Mouse (Mus musculus): ENCODE results near the gene Dmd. TPM values are rescaled to one million over a fixed set of nuclear protein-coding genes. Genes with fewer than 3 reads are reported as not detected.

Gene Dmd
- total RNA-seq, 1 experiment = 34.2 TPM

DNA sequence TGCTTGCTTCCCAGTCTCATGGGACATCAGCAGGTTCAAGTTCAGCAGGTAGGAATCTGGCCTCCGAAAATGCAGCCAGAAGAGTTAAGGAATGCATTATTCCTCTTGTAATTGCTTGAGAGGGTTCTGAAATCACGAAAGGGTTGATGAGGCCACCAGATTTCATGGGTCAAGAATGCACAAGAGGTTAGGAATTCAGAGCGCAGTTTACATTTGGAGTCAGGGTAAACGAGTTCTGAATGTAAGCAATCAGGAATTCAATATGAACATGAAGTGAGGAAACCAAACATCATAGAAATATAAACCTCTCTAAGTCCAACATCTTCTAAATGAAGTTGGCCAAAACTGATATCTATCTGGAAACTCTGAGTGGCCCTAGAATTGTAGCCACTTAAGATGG, 1924.4 kb downstream of the Dmd start:
- TF ChIP-seq CHD2 (IDR thresholded peaks at IDR 0.05; ENCODE audit: low read depth, low read length) (no peak), ZNF384 (IDR thresholded peaks at IDR 0.05; ENCODE audit: low read depth, low read length) (no peak), HCFC1 (IDR thresholded peaks at IDR 0.05; ENCODE audit: borderline replicate concordance, insufficient read depth, low read length) (no peak), ZC3H11A (IDR thresholded peaks at IDR 0.05; ENCODE audit: borderline replicate concordance, low read depth, low read length) (no peak), MAFK (IDR thresholded peaks at IDR 0.05; ENCODE audit: insufficient read depth, low read depth, low read length) (no peak)
- DNase-seq (ENCODE audit: low read depth, low spot score) = no peak
- in situ Hi-C loops (cut with MboI; ENCODE audit: low sequenced_read_pairs in 2 of 2, unreplicated experiment in 2 of 2) = no loop called here
- H3K9me3 ChIP-seq (ENCODE audit: control insufficient read depth, insufficient read depth, low read depth, low read length) = no peaks in the 10 kb centered on the region
- no peaks in the 10 kb centered on the region for H3K4me1 ChIP-seq (ENCODE audit: control insufficient read depth in 2 of 2, insufficient read depth in 2 of 2, low read length in 2 of 2, poor library complexity in 1 of 2)
- H3K9ac ChIP-seq (ENCODE audit: insufficient read depth, low read depth, low read length, poor library complexity, severe bottlenecking) = no peak overlapping the region
- H3K36me3 ChIP-seq (ENCODE audit: control insufficient read depth, insufficient read depth, low read length, poor library complexity, severe bottlenecking) = no peaks in the 10 kb centered on the region
- no peak overlapping the region for H3K4me3 ChIP-seq (ENCODE audit: insufficient read depth in 1 of 2, low read depth in 1 of 2, low read length in 2 of 2, poor library complexity in 1 of 2, severe bottlenecking in 1 of 2)
- no peak overlapping the region for H3K27ac ChIP-seq (ENCODE audit: insufficient read depth, low read depth, low read length, poor library complexity, severe bottlenecking)

DNA sequence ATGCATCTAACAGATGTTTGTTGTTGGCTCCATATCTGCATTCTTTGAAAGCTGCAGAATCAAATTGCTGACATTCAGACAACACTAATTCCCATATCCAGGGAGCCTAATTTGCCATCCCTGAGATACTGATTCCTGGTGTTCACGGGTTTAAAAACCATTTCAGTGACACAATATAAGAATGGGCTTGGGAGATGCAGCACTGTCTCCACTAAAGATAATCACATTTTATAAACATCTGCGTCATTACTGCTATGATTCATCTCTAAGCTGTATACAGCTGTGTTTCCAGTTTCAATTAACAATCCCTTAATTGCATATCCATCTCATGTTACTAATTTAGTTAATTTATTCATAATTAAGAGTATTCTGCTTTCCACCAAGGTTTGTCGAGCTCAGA, 1929.5 kb downstream of the Dmd start:
- TF ChIP-seq ZNF384 (IDR thresholded peaks at IDR 0.05; ENCODE audit: low read depth, low read length) (no peak), MAFK (IDR thresholded peaks at IDR 0.05; ENCODE audit: insufficient read depth, low read depth, low read length) (no peak), ZC3H11A (IDR thresholded peaks at IDR 0.05; ENCODE audit: borderline replicate concordance, low read depth, low read length) (no peak), CHD2 (IDR thresholded peaks at IDR 0.05; ENCODE audit: low read depth, low read length) (no peak), HCFC1 (IDR thresholded peaks at IDR 0.05; ENCODE audit: borderline replicate concordance, insufficient read depth, low read length) (no peak)
- in situ Hi-C loops (cut with MboI; ENCODE audit: low sequenced_read_pairs in 2 of 2, unreplicated experiment in 2 of 2) = no loop called here
- Histone ChIP-seq H3K36me3 (ENCODE audit: control insufficient read depth, insufficient read depth, low read length, poor library complexity, severe bottlenecking) (no peaks in the 10 kb centered on the region), H3K9me3 (ENCODE audit: control insufficient read depth, insufficient read depth, low read depth, low read length) (no peaks in the 10 kb centered on the region), H3K4me3 (ENCODE audit: insufficient read depth in 1 of 2, low read depth in 1 of 2, low read length in 2 of 2, poor library complexity in 1 of 2, severe bottlenecking in 1 of 2) (no peak overlapping the region), H3K9ac (ENCODE audit: insufficient read depth, low read depth, low read length, poor library complexity, severe bottlenecking) (no peak overlapping the region), H3K27ac (ENCODE audit: insufficient read depth, low read depth, low read length, poor library complexity, severe bottlenecking) (no peak overlapping the region), H3K4me1 (ENCODE audit: control insufficient read depth in 2 of 2, insufficient read depth in 2 of 2, low read length in 2 of 2, poor library complexity in 1 of 2) (no peaks in the 10 kb centered on the region)
- DNase-seq (ENCODE audit: low read depth, low spot score) = no peak

DNA sequence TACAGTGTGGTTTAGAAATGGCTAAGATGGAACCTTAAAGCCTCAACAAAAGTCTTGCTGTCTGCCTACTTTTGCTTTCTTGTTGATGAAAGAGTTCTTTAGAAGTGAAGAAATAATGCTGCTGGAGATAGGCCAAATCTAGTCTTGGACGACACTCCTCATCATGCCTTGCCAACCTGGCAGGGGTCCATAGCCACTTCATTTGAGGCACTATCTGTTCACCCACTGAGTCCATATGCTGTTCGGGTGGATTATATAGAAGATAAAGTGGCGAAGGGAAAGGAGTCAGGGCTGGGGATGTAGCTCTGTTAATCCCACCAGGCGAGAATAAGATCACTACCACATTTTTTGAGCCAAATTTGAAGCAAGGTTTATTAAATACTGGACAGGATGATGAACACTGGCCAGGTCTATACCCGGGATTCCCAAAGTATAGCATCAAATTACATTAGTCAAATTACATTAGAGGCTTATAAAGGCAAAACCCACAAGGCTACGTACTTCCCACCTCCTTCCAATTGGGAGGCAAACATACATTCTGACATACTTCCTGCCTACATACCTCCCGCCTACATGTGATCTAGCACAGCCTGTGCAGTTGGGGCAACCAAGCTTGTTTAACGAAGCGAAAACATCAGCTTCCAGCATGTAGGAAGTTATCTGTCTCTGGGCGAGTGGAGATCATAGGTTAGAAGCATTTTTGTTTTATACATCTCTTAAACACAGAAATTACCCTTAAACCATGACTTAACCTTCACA, 1984.2 kb downstream of the Dmd start:
- no peak overlapping the region for H3K4me3 ChIP-seq (ENCODE audit: insufficient read depth in 1 of 2, low read depth in 1 of 2, low read length in 2 of 2, poor library complexity in 1 of 2, severe bottlenecking in 1 of 2)
- no peaks in the 10 kb centered on the region for H3K4me1 ChIP-seq (ENCODE audit: control insufficient read depth in 2 of 2, insufficient read depth in 2 of 2, low read length in 2 of 2, poor library complexity in 1 of 2)
- H3K27ac ChIP-seq (ENCODE audit: insufficient read depth, low read depth, low read length, poor library complexity, severe bottlenecking) = no peak overlapping the region
- TF ChIP-seq ZNF384 (IDR thresholded peaks at IDR 0.05; ENCODE audit: low read depth, low read length) (no peak), ZC3H11A (IDR thresholded peaks at IDR 0.05; ENCODE audit: borderline replicate concordance, low read depth, low read length) (no peak), CHD2 (IDR thresholded peaks at IDR 0.05; ENCODE audit: low read depth, low read length) (no peak), MAFK (IDR thresholded peaks at IDR 0.05; ENCODE audit: insufficient read depth, low read depth, low read length) (no peak), HCFC1 (IDR thresholded peaks at IDR 0.05; ENCODE audit: borderline replicate concordance, insufficient read depth, low read length) (no peak)
- H3K9me3 ChIP-seq (ENCODE audit: control insufficient read depth, insufficient read depth, low read depth, low read length) = no peaks in the 10 kb centered on the region
- DNase-seq (ENCODE audit: low read depth, low spot score) = no peak
- H3K36me3 ChIP-seq (ENCODE audit: control insufficient read depth, insufficient read depth, low read length, poor library complexity, severe bottlenecking) = no peaks in the 10 kb centered on the region
- H3K9ac ChIP-seq (ENCODE audit: insufficient read depth, low read depth, low read length, poor library complexity, severe bottlenecking) = no peak overlapping the region
- in situ Hi-C loops (cut with MboI; ENCODE audit: low sequenced_read_pairs in 2 of 2, unreplicated experiment in 2 of 2) = no loop called here

DNA sequence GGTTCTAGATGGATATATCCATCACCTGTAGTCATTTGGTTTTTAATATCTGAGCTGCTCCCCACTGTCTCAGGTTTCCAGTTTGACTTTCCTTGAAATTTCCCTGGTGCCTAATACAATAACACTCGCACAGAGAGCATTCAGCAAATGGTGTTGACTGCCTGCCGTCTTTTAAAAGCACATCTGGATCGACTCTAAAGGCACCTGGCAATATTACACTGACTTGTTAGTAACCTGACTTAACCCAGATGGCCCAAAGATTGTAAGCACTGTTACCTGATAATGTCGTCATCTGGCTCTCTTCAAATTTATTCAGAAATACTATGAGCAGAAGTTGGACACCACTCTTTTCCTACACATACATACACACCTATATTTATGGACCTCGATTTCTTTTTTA, 2011.9 kb downstream of the Dmd start:
- in situ Hi-C loops (cut with MboI; ENCODE audit: low sequenced_read_pairs in 2 of 2, unreplicated experiment in 2 of 2) = no loop called here
- H3K9ac ChIP-seq (ENCODE audit: insufficient read depth, low read depth, low read length, poor library complexity, severe bottlenecking) = no peak overlapping the region
- no peak for TF ChIP-seq MAFK (IDR thresholded peaks at IDR 0.05; ENCODE audit: insufficient read depth, low read depth, low read length)
- no peak for TF ChIP-seq ZNF384 (IDR thresholded peaks at IDR 0.05; ENCODE audit: low read depth, low read length)
- no peak for TF ChIP-seq CHD2 (IDR thresholded peaks at IDR 0.05; ENCODE audit: low read depth, low read length)
- TF ChIP-seq ZC3H11A (IDR thresholded peaks at IDR 0.05; ENCODE audit: borderline replicate concordance, low read depth, low read length) = no peak
- TF ChIP-seq HCFC1 (IDR thresholded peaks at IDR 0.05; ENCODE audit: borderline replicate concordance, insufficient read depth, low read length) = no peak
- H3K4me3 ChIP-seq (ENCODE audit: insufficient read depth in 1 of 2, low read depth in 1 of 2, low read length in 2 of 2, poor library complexity in 1 of 2, severe bottlenecking in 1 of 2) = no peak overlapping the region
- no peaks in the 10 kb centered on the region for H3K4me1 ChIP-seq (ENCODE audit: control insufficient read depth in 2 of 2, insufficient read depth in 2 of 2, low read length in 2 of 2, poor library complexity in 1 of 2)
- DNase-seq (ENCODE audit: low read depth, low spot score) = no peak
- no peaks in the 10 kb centered on the region for H3K36me3 ChIP-seq (ENCODE audit: control insufficient read depth, insufficient read depth, low read length, poor library complexity, severe bottlenecking)
- no peaks in the 10 kb centered on the region for H3K9me3 ChIP-seq (ENCODE audit: control insufficient read depth, insufficient read depth, low read depth, low read length)
- no peak overlapping the region for H3K27ac ChIP-seq (ENCODE audit: insufficient read depth, low read depth, low read length, poor library complexity, severe bottlenecking)
